Mouse (Mus musculus): Measurements from ENCODE around the gene Nfyb. TPM values are rescaled to one million over a fixed set of nuclear protein-coding genes. Genes with fewer than 3 reads are reported as not detected.

The Nfyb gene
- polyA plus RNA-seq, 1 experiment, result 114 TPM

DNA sequence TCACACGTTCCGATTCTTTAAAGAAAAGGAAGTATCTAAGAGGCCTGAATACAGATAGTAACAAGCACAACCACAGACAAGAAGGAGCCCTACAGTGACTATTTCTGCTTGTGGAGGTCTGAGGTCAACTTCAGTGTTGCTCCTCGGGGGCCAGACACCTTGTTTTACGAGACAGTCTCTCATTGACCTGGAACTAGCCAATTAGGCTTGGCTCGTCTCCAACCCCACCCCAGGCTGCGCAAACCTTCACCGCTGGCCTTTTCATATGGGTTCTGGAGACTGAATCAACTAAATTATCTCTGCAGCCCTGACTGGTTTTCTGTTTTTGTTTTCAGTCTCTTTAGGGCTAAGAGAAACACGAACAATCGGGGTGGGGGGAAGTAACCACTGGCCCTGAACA, 6.6 kb downstream of the Nfyb start:
- Histone ChIP-seq H3K36me3 (ENCODE audit: control insufficient read depth, insufficient read depth, low read length, poor library complexity, severe bottlenecking) (peaks cover 59% of the 10 kb centered on the region), H3K27me3 (ENCODE audit: control insufficient read depth, insufficient read depth, low read length, poor library complexity, severe bottlenecking) (no peaks in the 10 kb centered on the region), H3K4me1 (ENCODE audit: control insufficient read depth, insufficient read depth, low read length) (peaks cover 9% of the 10 kb centered on the region), H3K9ac (ENCODE audit: low read depth, poor library complexity, severe bottlenecking) (no peak overlapping the region), H3K4me3 (ENCODE audit: low read depth, low read length) (no peak overlapping the region), H3K27ac (ENCODE audit: insufficient read depth, low read length) (no peak overlapping the region), H3K9me3 (replicated peaks; ENCODE audit: control insufficient read depth, insufficient read depth, low read length, poor library complexity, severe bottlenecking) (no peaks in the 10 kb centered on the region)
- no peak for TF ChIP-seq CTCF (IDR thresholded peaks at IDR 0.05; ENCODE audit: low read depth, low read length)
- TF ChIP-seq EP300 (IDR thresholded peaks at IDR 0.05; ENCODE audit: insufficient read depth, low read depth, low read length), result no peak
- no peak for TF ChIP-seq POLR2A (IDR thresholded peaks at IDR 0.05; ENCODE audit: insufficient read depth, low read length)

DNA sequence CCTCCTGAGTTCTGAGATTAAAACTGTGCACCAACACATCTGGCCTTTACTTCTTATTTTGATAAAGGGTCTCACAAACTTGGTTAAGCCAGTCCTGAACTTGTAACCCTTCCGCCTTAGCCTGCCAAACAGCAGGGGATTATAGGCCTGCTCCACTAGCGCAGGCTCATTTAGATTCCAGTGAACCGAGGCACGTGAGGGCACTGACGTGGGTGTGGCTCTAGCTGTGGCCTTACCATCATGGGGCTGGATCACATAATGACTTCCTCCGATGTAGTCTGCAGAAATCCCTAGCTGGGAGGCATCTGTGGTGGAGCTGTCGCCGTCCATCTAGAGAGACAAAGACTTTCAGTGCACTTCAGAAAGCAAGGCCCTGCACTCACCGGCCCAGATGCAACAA, 7.5 kb downstream of the Nfyb start:
- Histone ChIP-seq H3K36me3 (ENCODE audit: control insufficient read depth, insufficient read depth, low read length, poor library complexity, severe bottlenecking) (peaks cover 67% of the 10 kb centered on the region), H3K9me3 (replicated peaks; ENCODE audit: control insufficient read depth, insufficient read depth, low read length, poor library complexity, severe bottlenecking) (no peaks in the 10 kb centered on the region), H3K27me3 (ENCODE audit: control insufficient read depth, insufficient read depth, low read length, poor library complexity, severe bottlenecking) (no peaks in the 10 kb centered on the region), H3K4me1 (ENCODE audit: control insufficient read depth, insufficient read depth, low read length) (peaks cover 8% of the 10 kb centered on the region), H3K4me3 (ENCODE audit: low read depth, low read length) (no peak overlapping the region), H3K9ac (ENCODE audit: low read depth, poor library complexity, severe bottlenecking) (no peak overlapping the region), H3K27ac (ENCODE audit: insufficient read depth, low read length) (no peak overlapping the region)
- TF ChIP-seq CTCF (IDR thresholded peaks at IDR 0.05; ENCODE audit: low read depth, low read length) (no peak), POLR2A (IDR thresholded peaks at IDR 0.05; ENCODE audit: insufficient read depth, low read length) (no peak), EP300 (IDR thresholded peaks at IDR 0.05; ENCODE audit: insufficient read depth, low read depth, low read length) (no peak)

GRCm38 (mm10) chr10:82755213-82755890, 8.6 kb downstream of the Nfyb start:
- Histone ChIP-seq H3K9ac (ENCODE audit: low read depth, poor library complexity, severe bottlenecking) (no peak overlapping the region), H3K27ac (ENCODE audit: insufficient read depth, low read length) (no peak overlapping the region), H3K4me3 (ENCODE audit: low read depth, low read length) (no peak overlapping the region), H3K27me3 (ENCODE audit: control insufficient read depth, insufficient read depth, low read length, poor library complexity, severe bottlenecking) (no peaks in the 10 kb centered on the region), H3K9me3 (replicated peaks; ENCODE audit: control insufficient read depth, insufficient read depth, low read length, poor library complexity, severe bottlenecking) (no peaks in the 10 kb centered on the region), H3K4me1 (ENCODE audit: control insufficient read depth, insufficient read depth, low read length) (peaks cover 3% of the 10 kb centered on the region), H3K36me3 (ENCODE audit: control insufficient read depth, insufficient read depth, low read length, poor library complexity, severe bottlenecking) (peaks cover 74% of the 10 kb centered on the region)
- TF ChIP-seq CTCF (IDR thresholded peaks at IDR 0.05; ENCODE audit: low read depth, low read length) (no peak), EP300 (IDR thresholded peaks at IDR 0.05; ENCODE audit: insufficient read depth, low read depth, low read length) (no peak), POLR2A (IDR thresholded peaks at IDR 0.05; ENCODE audit: insufficient read depth, low read length) (no peak)

DNA sequence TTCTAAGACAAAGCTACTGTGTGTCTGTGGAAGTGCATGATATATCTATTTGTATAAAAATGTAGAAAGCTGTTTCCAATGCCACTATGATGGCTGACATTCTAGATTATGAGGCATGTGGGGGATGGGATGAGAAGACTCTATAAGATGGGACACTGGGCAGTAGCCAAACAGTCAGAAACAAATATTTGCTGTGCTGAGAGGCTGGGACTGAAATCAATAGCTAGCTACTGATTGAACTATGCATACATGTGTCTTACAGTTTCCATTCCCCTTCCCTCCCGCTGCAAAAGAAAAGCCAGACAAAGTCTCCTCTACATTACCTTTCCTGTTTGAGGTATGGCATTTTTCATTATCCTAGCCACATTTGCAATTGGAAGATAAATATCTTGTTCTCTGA, 9.3 kb downstream of the Nfyb start:
- Histone ChIP-seq H3K27me3 (ENCODE audit: control insufficient read depth, insufficient read depth, low read length, poor library complexity, severe bottlenecking) (no peaks in the 10 kb centered on the region), H3K27ac (ENCODE audit: insufficient read depth, low read length) (no peak overlapping the region), H3K4me3 (ENCODE audit: low read depth, low read length) (no peak overlapping the region), H3K36me3 (ENCODE audit: control insufficient read depth, insufficient read depth, low read length, poor library complexity, severe bottlenecking) (peaks cover 73% of the 10 kb centered on the region), H3K9ac (ENCODE audit: low read depth, poor library complexity, severe bottlenecking) (no peak overlapping the region), H3K9me3 (replicated peaks; ENCODE audit: control insufficient read depth, insufficient read depth, low read length, poor library complexity, severe bottlenecking) (no peaks in the 10 kb centered on the region), H3K4me1 (ENCODE audit: control insufficient read depth, insufficient read depth, low read length) (peaks cover 3% of the 10 kb centered on the region)
- TF ChIP-seq EP300 (IDR thresholded peaks at IDR 0.05; ENCODE audit: insufficient read depth, low read depth, low read length), result no peak
- no peak for TF ChIP-seq POLR2A (IDR thresholded peaks at IDR 0.05; ENCODE audit: insufficient read depth, low read length)
- TF ChIP-seq CTCF (IDR thresholded peaks at IDR 0.05; ENCODE audit: low read depth, low read length), result no peak

DNA sequence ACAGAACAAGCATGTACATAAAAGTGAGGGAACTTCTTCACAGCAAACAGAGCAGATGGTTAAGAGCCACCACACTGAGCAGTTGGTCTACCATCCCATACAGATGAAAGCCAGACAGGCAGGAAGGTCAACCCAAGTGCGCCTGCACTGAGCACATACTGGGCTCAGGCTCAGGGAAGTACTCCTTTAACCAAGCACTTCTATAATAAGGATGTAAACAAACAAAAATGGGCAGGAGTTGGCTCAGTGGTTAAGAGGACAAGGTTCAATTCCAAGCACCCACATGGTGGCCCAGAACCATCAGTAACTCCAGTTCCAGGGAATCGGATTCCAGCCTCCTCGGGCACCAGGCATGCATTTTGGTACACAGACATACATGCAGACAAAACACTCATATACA, 11.0 kb downstream of the Nfyb start:
- H3K27ac ChIP-seq (ENCODE audit: insufficient read depth, low read length), result no peak overlapping the region
- H3K36me3 ChIP-seq (ENCODE audit: control insufficient read depth, insufficient read depth, low read length, poor library complexity, severe bottlenecking), result peaks cover 79% of the 10 kb centered on the region
- no peaks in the 10 kb centered on the region for H3K9me3 ChIP-seq (replicated peaks; ENCODE audit: control insufficient read depth, insufficient read depth, low read length, poor library complexity, severe bottlenecking)
- H3K4me3 ChIP-seq (ENCODE audit: low read depth, low read length), result no peak overlapping the region
- no peak overlapping the region for H3K9ac ChIP-seq (ENCODE audit: low read depth, poor library complexity, severe bottlenecking)
- TF ChIP-seq POLR2A (IDR thresholded peaks at IDR 0.05; ENCODE audit: insufficient read depth, low read length) (no peak), CTCF (IDR thresholded peaks at IDR 0.05; ENCODE audit: low read depth, low read length) (no peak), EP300 (IDR thresholded peaks at IDR 0.05; ENCODE audit: insufficient read depth, low read depth, low read length) (no peak)
- no peaks in the 10 kb centered on the region for H3K4me1 ChIP-seq (ENCODE audit: control insufficient read depth, insufficient read depth, low read length)
- no peaks in the 10 kb centered on the region for H3K27me3 ChIP-seq (ENCODE audit: control insufficient read depth, insufficient read depth, low read length, poor library complexity, severe bottlenecking)

DNA sequence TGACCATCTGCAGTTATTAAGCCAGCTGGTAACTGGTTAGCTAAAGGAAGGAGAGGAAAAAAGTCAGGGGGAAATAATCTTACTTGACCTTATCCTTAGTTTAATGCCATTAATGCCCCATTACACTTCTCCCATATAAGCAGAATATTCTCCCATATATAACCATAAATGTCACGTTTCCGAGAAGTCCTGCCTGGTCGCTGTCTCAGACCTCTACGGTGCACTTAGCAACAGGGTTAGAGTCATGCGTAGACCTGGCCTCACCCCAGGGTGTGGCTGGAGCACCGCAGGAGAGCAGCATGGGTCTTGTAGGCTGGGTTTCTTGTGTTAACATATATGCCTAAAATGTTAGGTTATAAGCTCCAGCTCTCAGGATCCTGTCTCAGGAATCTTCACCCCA, 13.2 kb downstream of the Nfyb start:
- H3K27me3 ChIP-seq (ENCODE audit: control insufficient read depth, insufficient read depth, low read length, poor library complexity, severe bottlenecking), result no peaks in the 10 kb centered on the region
- TF ChIP-seq CTCF (IDR thresholded peaks at IDR 0.05; ENCODE audit: low read depth, low read length) (no peak), POLR2A (IDR thresholded peaks at IDR 0.05; ENCODE audit: insufficient read depth, low read length) (no peak), EP300 (IDR thresholded peaks at IDR 0.05; ENCODE audit: insufficient read depth, low read depth, low read length) (no peak)
- no peak overlapping the region for H3K4me3 ChIP-seq (ENCODE audit: low read depth, low read length)
- H3K9ac ChIP-seq (ENCODE audit: low read depth, poor library complexity, severe bottlenecking), result no peak overlapping the region
- no peak overlapping the region for H3K27ac ChIP-seq (ENCODE audit: insufficient read depth, low read length)
- peaks cover 5% of the 10 kb centered on the region for H3K4me1 ChIP-seq (ENCODE audit: control insufficient read depth, insufficient read depth, low read length)
- H3K9me3 ChIP-seq (replicated peaks; ENCODE audit: control insufficient read depth, insufficient read depth, low read length, poor library complexity, severe bottlenecking), result no peaks in the 10 kb centered on the region
- peaks cover 76% of the 10 kb centered on the region for H3K36me3 ChIP-seq (ENCODE audit: control insufficient read depth, insufficient read depth, low read length, poor library complexity, severe bottlenecking)

Measured in ES-Bruce4 (cell line).